Mouse (Mus musculus): ENCODE measurements around the gene Ugt1a1.

- TF ChIP-seq CTCF (IDR thresholded peaks at IDR 0.05) (no peak), EP300 (IDR thresholded peaks at IDR 0.05) (no peak)
Measured at GRCm38 (mm10) chr1:88238771-88239170, 27.0 kb downstream of the Ugt1a1 start.

All from lung, postnatal 0 days (tissue).